16 mouse cellular contexts compared by ENCODE assay signal in genomic region chr4:131740621-131741020, GRCm38 (mm10).
DNase-seq lines count a peak whose midpoint lies in the region.
"Had no signal": no experiment of that assay in that cellular context is flagged by ENCODE, and none has a peak within 500 bp of the region (broad histone marks: within the 10 kb centered on the region; RNA-seq: fewer than 3 reads in every experiment).

No protein-coding gene starts in this region.

- peak; percentile 39 for DNase-seq in kidney, adult 11 months
- no peak for DNase-seq in kidney, adult 18-20 months
- DNase-seq in kidney, adult 9 months, result peak; percentile 55
- DNase-seq in kidney, postnatal 4 days, result no peak
- DNase-seq in kidney, postnatal 14 days, result peak; percentile 30
- DNase-seq in kidney, postnatal 10 days, result no peak
- DNase-seq: adrenal gland, adult 2 months; adrenal gland, postnatal 10 days; adrenal gland, postnatal 25 days; cerebellum, adult 11 months; cerebellum, adult 18-20 months; cerebellum, adult 8-10 months; cerebellum, adult 9-11 months; cerebellum, postnatal 14 days; cerebellum, postnatal 36 days; embryo, embryonic 11 days had no signal

Comparison
In these comparisons a context has a peak if more than half of its experiments do, and no peak if none do; other contexts are left out.
1. DNase-seq: peak in kidney, adult 11 months (single experiment), kidney, adult 9 months (single experiment) and kidney, postnatal 14 days (single experiment); none in kidney, adult 18-20 months (single experiment), kidney, postnatal 4 days (0 of 2) and kidney, postnatal 10 days (single experiment).